Mouse (Mus musculus): Measurements from ENCODE around the gene Tln2. TPM values are rescaled to one million over a fixed set of nuclear protein-coding genes. Genes with fewer than 3 reads are reported as not detected.

Tln2 gene
- polyA plus RNA-seq, 2 experiments, result 0.98 to 2.5 TPM

- TF ChIP-seq CTCF (IDR thresholded peaks at IDR 0.05; ENCODE audit: low read depth) (no peak), EP300 (IDR thresholded peaks at IDR 0.05; ENCODE audit: low read depth) (no peak)
- Histone ChIP-seq H3K9me3 (ENCODE audit: control insufficient read depth, low read length) (no peaks in the 10 kb centered on the region), H3K4me1 (replicated peaks; ENCODE audit: control insufficient read depth in 2 of 2, insufficient read depth in 2 of 2, low read length in 1 of 2) (no peaks in the 10 kb centered on the region), H3K36me3 (replicated peaks; ENCODE audit: control insufficient read depth, insufficient read depth, low read depth) (no peaks in the 10 kb centered on the region), H3K27me3 (ENCODE audit: control insufficient read depth, insufficient read depth, low read length) (no peaks in the 10 kb centered on the region), H3K9ac (replicated peaks) (no peak overlapping the region), H3K27ac (no peak overlapping the region), H3K4me3 (ENCODE audit: insufficient read depth in 1 of 2, low read depth in 2 of 2, low read length in 2 of 2) (no peak overlapping the region), H3K4me2 (ENCODE audit: low read depth) (no peak overlapping the region)
- ATAC-seq (ENCODE audit: insufficient read depth) (no peak), DNase-seq (ENCODE audit: low read depth in 3 of 3, low spot score in 3 of 3) (no peak)
- 46% methylated on average over 2 of the region's 2 CpGs for WGBS (ENCODE audit: insufficient replicate concordance)
Measured at GRCm38 (mm10) chr9:67496368-67496767, 63.1 kb downstream of the Tln2 start.

- no peak for ATAC-seq (ENCODE audit: insufficient read depth)
- Histone ChIP-seq H3K9ac (replicated peaks) (no peak overlapping the region), H3K27me3 (ENCODE audit: control insufficient read depth, insufficient read depth, low read length) (no peaks in the 10 kb centered on the region), H3K4me2 (ENCODE audit: low read depth) (no peak overlapping the region), H3K9me3 (ENCODE audit: control insufficient read depth, low read length) (no peaks in the 10 kb centered on the region), H3K36me3 (replicated peaks; ENCODE audit: control insufficient read depth, insufficient read depth, low read depth) (no peaks in the 10 kb centered on the region), H3K27ac (no peak overlapping the region), H3K4me1 (replicated peaks; ENCODE audit: control insufficient read depth in 2 of 2, insufficient read depth in 2 of 2, low read length in 1 of 2) (no peaks in the 10 kb centered on the region), H3K4me3 (ENCODE audit: insufficient read depth in 1 of 2, low read depth in 2 of 2, low read length in 2 of 2) (no peak overlapping the region)
- WGBS (ENCODE audit: insufficient replicate concordance), result 38% methylated on average over 3 of the region's 3 CpGs
- TF ChIP-seq EP300 (IDR thresholded peaks at IDR 0.05; ENCODE audit: low read depth), result no peak
- no peak for TF ChIP-seq CTCF (IDR thresholded peaks at IDR 0.05; ENCODE audit: low read depth)
- no peak for DNase-seq (ENCODE audit: low read depth in 3 of 3, low spot score in 3 of 3)
Measured at GRCm38 (mm10) chr9:67495350-67495749, 64.2 kb downstream of the Tln2 start.

DNA sequence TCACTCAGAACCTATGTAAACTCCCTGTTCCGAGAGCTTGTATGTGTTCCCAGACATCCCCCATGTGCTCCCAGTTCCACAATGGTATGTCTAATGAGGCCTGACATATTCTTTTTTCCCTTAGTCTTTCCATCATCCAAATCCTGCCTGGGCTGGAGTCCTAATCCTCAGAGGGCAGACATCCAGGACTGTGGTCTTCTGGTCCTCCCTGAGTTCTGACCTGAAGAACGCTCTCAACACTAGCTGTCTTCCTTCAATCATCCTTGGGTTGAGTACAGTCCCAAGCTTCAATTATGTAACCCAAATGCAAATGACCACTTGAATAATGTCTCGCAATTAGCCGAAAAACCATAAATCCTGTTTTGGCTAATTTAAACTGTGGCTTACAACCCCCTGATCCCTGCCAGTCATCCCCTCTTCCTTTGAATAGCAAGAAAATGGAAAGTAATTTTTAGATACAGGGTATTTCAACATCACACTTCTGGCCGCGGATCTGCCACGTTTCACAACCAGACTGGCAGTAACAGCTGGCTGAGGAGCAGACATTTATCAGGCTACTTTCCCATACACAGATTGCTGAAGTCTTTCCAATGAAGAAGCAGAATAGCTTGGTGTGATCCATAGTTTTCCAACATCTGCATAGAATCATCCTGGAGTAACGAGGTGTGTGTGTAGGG, 65.5 kb downstream of the Tln2 start:
- Histone ChIP-seq H3K27me3 (ENCODE audit: control insufficient read depth, insufficient read depth, low read length) (no peaks in the 10 kb centered on the region), H3K4me1 (replicated peaks; ENCODE audit: control insufficient read depth in 2 of 2, insufficient read depth in 2 of 2, low read length in 1 of 2) (no peaks in the 10 kb centered on the region), H3K4me3 (ENCODE audit: insufficient read depth in 1 of 2, low read depth in 2 of 2, low read length in 2 of 2) (no peak overlapping the region), H3K9ac (replicated peaks) (no peak overlapping the region), H3K27ac (no peak overlapping the region), H3K36me3 (replicated peaks; ENCODE audit: control insufficient read depth, insufficient read depth, low read depth) (no peaks in the 10 kb centered on the region), H3K4me2 (ENCODE audit: low read depth) (no peak overlapping the region), H3K9me3 (ENCODE audit: control insufficient read depth, low read length) (no peaks in the 10 kb centered on the region)
- no peak for DNase-seq (ENCODE audit: low read depth in 3 of 3, low spot score in 3 of 3)
- ATAC-seq (ENCODE audit: insufficient read depth), result no peak
- WGBS (ENCODE audit: insufficient replicate concordance), result 64% methylated on average over 8 of the region's 8 CpGs
- no peak for TF ChIP-seq CTCF (IDR thresholded peaks at IDR 0.05; ENCODE audit: low read depth)
- no peak for TF ChIP-seq EP300 (IDR thresholded peaks at IDR 0.05; ENCODE audit: low read depth)

- Histone ChIP-seq H3K36me3 (replicated peaks; ENCODE audit: control insufficient read depth, insufficient read depth, low read depth) (no peaks in the 10 kb centered on the region), H3K9me3 (ENCODE audit: control insufficient read depth, low read length) (no peaks in the 10 kb centered on the region), H3K4me3 (ENCODE audit: insufficient read depth in 1 of 2, low read depth in 2 of 2, low read length in 2 of 2) (no peak overlapping the region), H3K27ac (no peak overlapping the region), H3K4me1 (replicated peaks; ENCODE audit: control insufficient read depth in 2 of 2, insufficient read depth in 2 of 2, low read length in 1 of 2) (peaks cover 0 to 4% of the 10 kb centered on the region in 2 experiments; a peak in 2 of 4 replicates), H3K9ac (replicated peaks) (no peak overlapping the region), H3K4me2 (ENCODE audit: low read depth) (no peak overlapping the region), H3K27me3 (ENCODE audit: control insufficient read depth, insufficient read depth, low read length) (no peaks in the 10 kb centered on the region)
- DNase-seq (ENCODE audit: low read depth in 3 of 3, low spot score in 3 of 3) (no peak), ATAC-seq (ENCODE audit: insufficient read depth) (no peak)
- WGBS (ENCODE audit: insufficient replicate concordance), result 53% methylated on average over 3 of the region's 3 CpGs
- TF ChIP-seq CTCF (IDR thresholded peaks at IDR 0.05; ENCODE audit: low read depth) (no peak), EP300 (IDR thresholded peaks at IDR 0.05; ENCODE audit: low read depth) (no peak)
Measured at GRCm38 (mm10) chr9:67489370-67489769, 70.1 kb downstream of the Tln2 start.

- H3K36me3 ChIP-seq (replicated peaks; ENCODE audit: control insufficient read depth, insufficient read depth, low read depth), result no peaks in the 10 kb centered on the region
- H3K27ac ChIP-seq, result no peak overlapping the region
- H3K4me2 ChIP-seq (ENCODE audit: low read depth), result no peak overlapping the region
- H3K9ac ChIP-seq (replicated peaks), result no peak overlapping the region
- H3K27me3 ChIP-seq (ENCODE audit: control insufficient read depth, insufficient read depth, low read length), result no peaks in the 10 kb centered on the region
- peaks cover 0 to 4% of the 10 kb centered on the region in 2 experiments; a peak in 2 of 4 replicates for H3K4me1 ChIP-seq (replicated peaks; ENCODE audit: control insufficient read depth in 2 of 2, insufficient read depth in 2 of 2, low read length in 1 of 2)
- ATAC-seq (ENCODE audit: insufficient read depth) (no peak), DNase-seq (ENCODE audit: low read depth in 3 of 3, low spot score in 3 of 3) (no peak)
- TF ChIP-seq EP300 (IDR thresholded peaks at IDR 0.05; ENCODE audit: low read depth) (no peak), CTCF (IDR thresholded peaks at IDR 0.05; ENCODE audit: low read depth) (no peak)
- H3K9me3 ChIP-seq (ENCODE audit: control insufficient read depth, low read length), result no peaks in the 10 kb centered on the region
- WGBS (ENCODE audit: insufficient replicate concordance), result 52% methylated on average over 5 of the region's 5 CpGs
- no peak overlapping the region for H3K4me3 ChIP-seq (ENCODE audit: insufficient read depth in 1 of 2, low read depth in 2 of 2, low read length in 2 of 2)
Measured at GRCm38 (mm10) chr9:67486621-67487020, 72.9 kb downstream of the Tln2 start.

All from liver, embryonic 14.5 days (tissue).